Mouse (Mus musculus): ENCODE measurements around the gene Gtpbp8.

The Gtpbp8 gene

DNA sequence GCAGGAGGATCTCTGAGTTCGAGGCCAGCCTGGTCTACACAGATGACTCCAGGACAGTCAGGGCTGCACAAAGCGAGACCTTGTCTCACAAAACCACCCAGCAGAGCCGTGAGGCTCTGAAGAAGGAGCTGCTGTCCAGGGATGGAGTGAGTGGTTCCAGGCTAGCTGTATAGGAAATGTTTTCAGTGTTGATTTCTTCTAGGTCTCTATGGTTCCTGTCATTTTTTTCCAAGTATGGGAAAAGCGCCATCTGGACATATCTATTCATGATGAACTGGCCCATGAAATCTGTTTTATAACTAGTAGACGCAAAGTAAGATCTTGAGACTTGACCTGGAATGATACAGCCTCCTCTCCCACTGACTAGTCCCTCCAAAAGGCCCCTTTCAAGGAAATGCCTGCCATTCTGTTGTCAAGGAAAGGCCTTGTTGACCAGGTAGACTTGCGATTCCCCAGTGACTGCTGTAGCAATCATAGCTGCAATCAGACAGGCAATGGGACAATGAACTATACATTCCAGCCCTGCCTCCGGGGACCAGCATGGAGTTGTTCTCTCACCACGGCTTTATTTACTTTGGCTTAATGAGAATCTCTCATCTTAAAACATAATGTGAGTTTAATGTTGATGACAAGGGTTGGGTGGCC is 50.8 kb downstream of the Gtpbp8 start:
- in situ Hi-C loops (cut with MboI; ENCODE audit: unreplicated experiment in 2 of 2): no loop called here

DNA sequence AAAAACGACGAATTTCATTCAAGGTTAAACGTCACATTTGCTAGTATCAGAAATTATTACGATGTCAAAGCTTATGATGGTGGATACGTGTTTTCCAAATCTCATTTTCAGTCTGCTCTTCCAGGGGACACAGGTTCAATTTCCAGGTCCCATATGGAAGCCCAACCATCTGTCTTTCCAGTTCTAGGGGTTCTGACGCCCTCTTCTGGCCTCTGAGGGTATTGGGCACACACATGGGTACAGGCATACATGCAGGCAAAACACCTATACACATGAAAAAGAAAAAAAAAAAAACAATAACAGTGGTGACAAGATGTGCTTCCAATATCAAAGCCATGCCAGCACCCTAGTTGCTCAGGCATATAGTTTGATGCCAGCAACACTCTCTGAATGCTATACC is 52.5 kb downstream of the Gtpbp8 start:
- in situ Hi-C loops (cut with MboI; ENCODE audit: unreplicated experiment in 2 of 2): no loop called here

DNA sequence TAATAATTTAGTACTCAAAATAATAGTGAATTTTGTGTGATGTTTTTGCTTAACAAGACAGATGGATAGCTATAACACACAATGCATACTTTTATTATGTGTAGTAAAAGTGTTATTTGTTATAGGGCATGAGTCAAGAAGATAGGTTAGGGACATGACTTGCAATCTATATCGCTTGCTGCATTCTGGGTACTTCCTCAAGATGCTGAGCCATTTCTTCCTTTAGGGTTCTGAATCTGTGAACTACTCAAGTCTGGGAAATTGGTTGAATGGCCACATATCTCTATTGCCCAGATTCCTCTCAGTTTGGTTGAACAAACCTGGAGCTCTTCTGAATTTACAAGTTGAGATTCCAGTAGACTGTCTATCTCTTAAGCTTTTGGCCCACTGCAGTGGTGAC is 53.6 kb downstream of the Gtpbp8 start:
- in situ Hi-C loops (cut with MboI; ENCODE audit: unreplicated experiment in 2 of 2): no loop called here

DNA sequence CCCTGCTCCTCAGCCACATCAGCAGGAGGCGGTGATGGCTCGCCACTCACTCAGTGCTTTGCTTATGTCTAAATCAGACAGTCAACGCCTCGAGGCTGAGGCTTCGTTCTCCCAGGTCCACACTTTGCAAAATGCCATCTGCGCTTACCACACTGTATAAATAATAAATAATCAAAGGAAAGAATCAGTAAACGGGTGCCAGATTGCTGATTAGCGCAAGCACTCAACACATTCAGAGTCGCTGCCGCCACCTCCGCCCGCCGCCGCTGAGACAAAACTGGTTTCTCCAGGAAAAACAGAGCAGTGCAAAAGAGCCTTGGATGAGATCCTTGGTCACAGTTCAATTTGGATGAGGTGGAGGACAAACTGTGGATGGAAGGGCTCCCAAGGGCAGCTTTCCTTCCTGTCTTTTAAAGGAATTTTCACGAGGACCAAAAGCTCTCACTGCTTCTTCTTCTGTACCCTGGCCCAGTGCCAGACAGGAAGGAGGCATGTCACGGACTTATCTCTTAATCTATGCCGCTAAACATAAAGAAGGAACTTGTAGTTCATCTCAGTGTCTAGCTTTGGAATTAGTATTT is 54.5 kb downstream of the Gtpbp8 start:
- in situ Hi-C loops (cut with MboI; ENCODE audit: unreplicated experiment in 2 of 2): no loop called here

DNA sequence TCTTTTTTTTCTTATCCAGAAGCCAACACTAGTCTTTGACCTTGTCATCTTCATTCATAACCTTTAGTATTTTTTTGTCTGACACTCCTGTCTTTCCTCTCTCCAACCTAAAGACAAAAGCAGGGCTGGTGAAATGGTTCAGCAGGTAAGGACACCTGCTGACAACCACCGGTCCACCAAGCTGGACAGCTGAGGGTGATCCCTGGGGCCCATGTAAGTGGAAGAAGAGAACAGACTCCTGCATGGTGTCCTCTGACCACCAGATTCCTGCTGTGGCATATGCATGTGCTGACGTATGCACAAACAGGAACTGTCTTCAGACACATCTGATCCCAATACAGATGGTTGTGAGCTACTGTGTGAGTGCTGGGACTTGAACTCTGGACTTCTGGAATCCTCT is 55.1 kb downstream of the Gtpbp8 start:
- in situ Hi-C loops (cut with MboI; ENCODE audit: unreplicated experiment in 2 of 2): no loop called here

DNA sequence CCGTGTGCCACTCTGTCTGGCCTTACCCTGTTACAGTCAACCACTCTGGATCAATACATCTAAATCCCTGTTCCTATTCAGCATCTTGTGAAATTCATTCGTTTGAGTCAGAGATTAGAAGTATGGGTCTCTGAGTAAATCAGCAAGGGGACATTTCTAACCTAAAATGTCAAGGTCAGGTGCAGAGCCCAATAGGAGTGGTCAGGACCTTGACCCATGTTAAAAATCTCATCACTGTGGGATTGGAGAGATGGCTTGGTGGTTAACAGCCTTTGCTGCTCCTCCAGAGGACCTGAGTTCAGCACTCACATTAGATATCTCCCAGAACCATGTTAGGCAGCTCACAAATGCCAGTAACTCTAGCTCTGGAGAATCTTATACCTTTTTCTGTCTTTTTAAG is 55.7 kb downstream of the Gtpbp8 start:
- in situ Hi-C loops (cut with MboI; ENCODE audit: unreplicated experiment in 2 of 2): no loop called here

DNA sequence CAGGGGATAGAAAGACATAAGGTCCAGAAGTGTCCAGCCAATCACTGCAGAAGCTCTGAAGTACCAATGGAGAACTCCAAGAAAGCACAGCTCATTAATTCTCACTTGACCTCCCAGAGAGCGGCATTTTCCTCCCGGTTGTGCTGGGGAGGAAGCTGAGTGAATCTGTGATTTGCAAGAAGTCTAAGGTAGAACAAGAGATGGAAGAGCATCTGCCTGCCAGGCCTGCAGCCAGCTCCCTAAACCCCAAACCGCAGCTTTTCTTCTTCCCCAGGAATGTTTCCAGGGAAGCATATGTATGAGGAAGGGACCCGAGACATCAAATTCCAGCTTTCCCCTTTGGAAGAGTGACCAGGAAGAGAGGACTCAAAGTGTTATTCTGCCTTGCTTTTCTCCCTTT is 57.7 kb downstream of the Gtpbp8 start:
- in situ Hi-C loops (cut with MboI; ENCODE audit: unreplicated experiment in 2 of 2): no loop called here

DNA sequence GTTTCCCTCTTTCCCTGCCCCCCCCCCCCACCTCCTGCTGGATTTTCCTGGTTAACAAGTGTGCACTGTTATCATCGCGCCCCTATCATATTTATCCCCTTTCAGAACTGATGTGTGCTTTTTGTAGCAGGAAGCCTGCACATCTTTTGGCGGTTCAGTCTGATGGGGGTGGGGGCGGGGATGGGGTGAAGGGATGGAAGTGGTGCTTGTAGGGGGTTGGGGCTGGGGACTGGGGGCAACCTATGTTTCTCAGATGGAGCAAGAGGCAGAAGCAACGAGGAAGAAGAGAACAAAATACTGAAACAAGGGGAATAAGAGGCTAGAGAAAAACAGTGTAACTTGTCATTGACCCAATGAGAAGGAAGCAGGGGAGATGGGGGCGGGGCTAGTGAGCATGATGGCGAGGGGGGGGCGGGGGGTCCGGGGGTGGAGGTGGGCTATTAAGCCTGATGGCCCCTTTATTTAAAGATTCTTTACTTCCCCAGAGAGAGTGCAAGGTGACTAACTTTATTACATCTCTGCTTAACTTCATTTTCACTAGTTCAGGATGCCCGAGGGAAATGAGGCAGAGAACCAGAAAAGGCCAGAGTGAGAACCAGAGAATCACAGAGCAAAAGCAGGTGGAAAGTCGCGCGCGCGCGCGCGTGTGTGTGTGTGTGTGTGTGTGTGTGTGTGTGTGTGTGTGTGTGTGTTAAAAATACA is 58.3 kb downstream of the Gtpbp8 start:
- in situ Hi-C loops (cut with MboI; ENCODE audit: unreplicated experiment in 2 of 2): no loop called here

DNA sequence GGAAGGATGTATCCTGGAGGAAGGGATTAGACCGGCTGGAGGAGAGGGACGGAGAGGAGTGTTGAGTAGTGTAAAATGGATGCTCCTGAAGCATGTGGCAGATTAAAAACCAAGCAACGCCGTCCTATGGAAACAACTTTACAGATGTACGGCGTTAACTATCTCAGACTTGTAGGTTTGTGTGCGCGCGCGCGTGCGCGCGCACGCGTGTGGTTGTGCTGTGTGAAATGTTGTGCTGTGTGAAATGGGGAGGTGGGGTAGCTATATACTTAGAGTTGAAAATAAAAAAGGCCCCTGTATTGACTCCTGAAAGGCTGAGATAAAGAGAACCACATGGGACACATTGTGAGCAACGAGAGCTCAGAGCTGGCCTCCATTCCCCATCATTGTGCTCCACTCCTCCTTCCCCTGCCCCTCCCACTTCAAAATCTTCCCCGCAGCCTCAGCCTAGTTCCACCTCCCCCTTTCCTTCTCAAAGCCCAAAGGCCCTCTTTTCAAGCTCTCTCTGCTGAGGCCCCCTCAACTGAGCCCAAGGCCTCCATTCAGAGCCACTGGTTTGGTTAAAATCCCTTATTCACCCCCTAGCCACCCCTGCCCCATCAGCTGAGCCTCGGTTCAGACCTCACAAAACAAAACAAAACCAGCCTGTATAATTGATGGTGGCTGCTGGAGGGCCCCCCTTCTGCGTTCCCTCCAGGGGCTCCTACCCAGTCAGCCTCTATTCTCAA is 59.0 kb downstream of the Gtpbp8 start:
- in situ Hi-C loops (cut with MboI; ENCODE audit: unreplicated experiment in 2 of 2): no loop called here

All from v-Abl transformed pro-B cells (cell line).